Mouse (Mus musculus): ENCODE data around the gene Rap1gap2. TPM values are rescaled to one million over a fixed set of nuclear protein-coding genes. Genes with fewer than 3 reads are reported as not detected.
A peak's percentile ranks its signal among the peaks of the same experiment; 100 is the strongest.

Rap1gap2 gene
- polyA plus RNA-seq, 1 experiment from 2014 or later = 16.9 TPM

DNA sequence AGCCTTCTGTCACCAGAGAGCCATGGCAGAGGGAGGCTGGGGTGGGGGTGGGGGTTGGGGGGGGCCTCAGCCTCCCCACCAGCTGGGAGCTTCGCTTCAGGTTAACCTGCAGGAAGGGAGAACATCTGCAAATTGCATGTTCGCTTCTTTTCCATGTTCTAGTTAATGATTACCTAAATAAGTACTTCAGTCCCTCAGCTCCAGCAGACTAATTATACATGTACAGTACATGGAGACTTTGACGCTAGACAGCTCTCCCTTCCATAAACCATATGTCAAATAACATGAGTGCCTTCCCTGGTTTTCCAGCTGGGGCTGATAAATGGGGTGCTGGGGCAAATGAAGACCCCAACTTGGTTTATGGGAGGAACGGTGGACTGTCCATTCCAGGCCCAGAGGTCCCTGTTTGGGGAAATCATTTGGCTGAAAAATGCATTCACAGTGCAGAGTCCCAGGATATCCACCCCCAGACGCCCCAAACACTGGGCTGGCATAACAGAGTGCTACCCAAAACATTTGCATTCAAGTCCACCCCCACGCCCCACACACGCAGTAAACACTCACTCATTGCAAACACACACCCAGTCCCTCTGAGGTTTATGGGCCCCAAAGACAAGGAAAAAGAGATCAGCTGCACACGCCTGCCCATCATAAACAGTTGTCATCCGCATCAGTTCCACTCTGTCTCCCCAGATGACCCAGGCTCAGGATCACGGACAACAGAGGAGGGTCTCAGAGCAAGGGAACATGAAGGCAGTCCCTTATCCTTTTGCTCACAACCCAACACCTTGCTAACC, 146.3 kb downstream of the Rap1gap2 start:
- WGBS = 70% methylated on average over 10 of the region's 10 CpGs
- no peak overlapping the region for H3K4me2 ChIP-seq
- no peak overlapping the region for H3K27ac ChIP-seq (replicated peaks)
- no peak overlapping the region for H3K9ac ChIP-seq
- no peaks in the 10 kb centered on the region for H3K27me3 ChIP-seq
- H3K36me3 ChIP-seq = no peaks in the 10 kb centered on the region
- no peaks in the 10 kb centered on the region for H3K9me3 ChIP-seq
- ATAC-seq (ENCODE audit: low FRiP score, low read depth) = no peak
- no peak overlapping the region for H3K4me3 ChIP-seq
- peaks cover 25% of the 10 kb centered on the region for H3K4me1 ChIP-seq (replicated peaks)

GRCm38 (mm10) chr11:74462651-74463050, 148.1 kb downstream of the Rap1gap2 start:
- H3K9ac ChIP-seq = no peak overlapping the region
- peaks cover 21% of the 10 kb centered on the region; the same call in 1 of the 2 replicates for H3K4me1 ChIP-seq (replicated peaks)
- no peak for ATAC-seq (ENCODE audit: low FRiP score, low read depth)
- no peak overlapping the region for H3K4me2 ChIP-seq
- no peaks in the 10 kb centered on the region for H3K36me3 ChIP-seq
- no peak overlapping the region for H3K27ac ChIP-seq (replicated peaks)
- no peak overlapping the region for H3K4me3 ChIP-seq
- 37% methylated on average over 2 of the region's 2 CpGs for WGBS
- H3K9me3 ChIP-seq = no peaks in the 10 kb centered on the region
- no peaks in the 10 kb centered on the region for H3K27me3 ChIP-seq

DNA sequence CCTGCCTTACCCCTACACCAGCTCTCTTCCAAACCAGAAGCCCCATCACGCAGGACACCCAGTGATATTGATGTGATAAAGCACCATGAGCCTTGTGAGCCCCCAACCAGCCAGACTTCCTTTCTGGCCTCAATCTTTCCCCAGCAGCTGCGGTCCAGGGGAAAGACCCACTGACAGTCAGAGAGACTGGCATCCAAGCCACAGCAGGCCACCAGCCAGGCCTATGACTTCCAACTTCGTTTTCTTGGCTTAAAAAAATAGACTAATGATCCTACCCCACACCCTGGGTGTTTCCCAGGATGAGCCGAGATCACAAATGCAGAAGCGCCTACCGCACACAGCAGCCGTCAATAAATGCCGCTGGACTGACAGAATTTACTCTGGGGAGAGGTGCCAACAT, 151.1 kb downstream of the Rap1gap2 start:
- H3K9me3 ChIP-seq = no peaks in the 10 kb centered on the region
- 80% methylated on average over 8 of the region's 8 CpGs for WGBS
- no peak overlapping the region for H3K9ac ChIP-seq
- H3K4me3 ChIP-seq = no peak overlapping the region
- no peaks in the 10 kb centered on the region for H3K36me3 ChIP-seq
- no peak for ATAC-seq (ENCODE audit: low FRiP score, low read depth)
- no peak overlapping the region for H3K4me2 ChIP-seq
- H3K4me1 ChIP-seq (replicated peaks) = peaks cover 17% of the 10 kb centered on the region; the same call in 1 of the 2 replicates
- no peak overlapping the region for H3K27ac ChIP-seq (replicated peaks)
- no peaks in the 10 kb centered on the region for H3K27me3 ChIP-seq

GRCm38 (mm10) chr11:74458400-74458799, 152.3 kb downstream of the Rap1gap2 start:
- Histone ChIP-seq H3K27me3 (no peaks in the 10 kb centered on the region), H3K36me3 (no peaks in the 10 kb centered on the region), H3K9me3 (no peaks in the 10 kb centered on the region), H3K9ac (no peak overlapping the region), H3K27ac (replicated peaks) (no peak overlapping the region), H3K4me2 (no peak overlapping the region), H3K4me1 (replicated peaks) (peaks cover 12% of the 10 kb centered on the region; the same call in 1 of the 2 replicates), H3K4me3 (no peak overlapping the region)
- no peak for ATAC-seq (ENCODE audit: low FRiP score, low read depth)
- WGBS = 80% methylated on average over 3 of the region's 3 CpGs

DNA sequence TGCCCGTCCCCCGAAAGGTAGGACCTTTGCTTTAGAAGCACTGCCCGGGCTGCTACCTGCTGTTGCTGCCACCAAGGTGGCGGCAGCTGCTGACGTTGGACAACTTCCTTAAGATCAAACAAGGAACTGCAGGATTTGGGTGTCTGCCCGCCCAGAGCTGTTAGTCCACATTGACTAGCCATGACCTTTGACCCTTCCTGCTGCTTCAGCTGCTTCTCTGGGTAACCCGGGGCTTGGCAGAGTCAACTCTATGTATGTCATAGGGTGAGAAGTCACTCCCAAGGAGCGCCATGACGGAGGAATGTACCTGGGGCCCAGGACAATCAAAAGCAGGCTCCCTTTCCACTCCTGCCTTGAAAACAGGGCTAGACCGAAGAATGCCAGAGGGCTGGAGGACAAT, 153.5 kb downstream of the Rap1gap2 start:
- H3K27me3 ChIP-seq = no peaks in the 10 kb centered on the region
- WGBS = 62% methylated on average over 10 of the region's 10 CpGs

DNA sequence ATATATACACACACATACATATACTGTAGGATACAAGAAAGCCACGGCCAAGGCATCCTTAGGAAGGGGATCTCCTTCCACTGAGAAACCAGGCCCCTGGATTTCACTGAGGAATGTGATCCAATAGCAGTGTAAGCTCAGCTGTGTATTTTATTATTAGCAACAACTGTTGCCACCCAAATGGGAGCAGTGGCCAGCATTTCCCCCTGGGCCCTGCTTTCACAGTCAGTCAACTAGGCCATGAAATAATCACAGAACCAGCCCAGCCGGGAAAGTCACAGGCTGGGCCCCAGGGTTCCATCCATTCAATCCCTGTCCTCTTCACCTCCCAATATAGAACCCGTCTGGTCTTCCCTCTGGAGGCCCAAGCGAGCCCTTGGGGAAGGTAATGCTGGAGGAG, 162.2 kb downstream of the Rap1gap2 start:
- 59% methylated on average over 4 of the region's 4 CpGs for WGBS
- Histone ChIP-seq H3K4me3 (no peak overlapping the region), H3K27ac (replicated peaks) (no peak overlapping the region), H3K9ac (no peak overlapping the region), H3K9me3 (peaks cover 5% of the 10 kb centered on the region; the same call in 1 of the 2 replicates), H3K27me3 (no peaks in the 10 kb centered on the region), H3K36me3 (no peaks in the 10 kb centered on the region), H3K4me2 (no peak overlapping the region), H3K4me1 (replicated peaks) (no peaks in the 10 kb centered on the region; the same call in 1 of the 2 replicates)
- ATAC-seq (ENCODE audit: low FRiP score, low read depth) = no peak

More for the DNA sequence above, 153.5 kb downstream of the Rap1gap2 start:
- Histone ChIP-seq H3K4me1 (replicated peaks) (peaks cover 6% of the 10 kb centered on the region; the same call in 1 of the 2 replicates), H3K27ac (replicated peaks) (no peak overlapping the region), H3K36me3 (no peaks in the 10 kb centered on the region), H3K9ac (no peak overlapping the region), H3K4me3 (no peak overlapping the region), H3K9me3 (no peaks in the 10 kb centered on the region), H3K4me2 (no peak overlapping the region)
- ATAC-seq (ENCODE audit: low FRiP score, low read depth) = no peak

DNA sequence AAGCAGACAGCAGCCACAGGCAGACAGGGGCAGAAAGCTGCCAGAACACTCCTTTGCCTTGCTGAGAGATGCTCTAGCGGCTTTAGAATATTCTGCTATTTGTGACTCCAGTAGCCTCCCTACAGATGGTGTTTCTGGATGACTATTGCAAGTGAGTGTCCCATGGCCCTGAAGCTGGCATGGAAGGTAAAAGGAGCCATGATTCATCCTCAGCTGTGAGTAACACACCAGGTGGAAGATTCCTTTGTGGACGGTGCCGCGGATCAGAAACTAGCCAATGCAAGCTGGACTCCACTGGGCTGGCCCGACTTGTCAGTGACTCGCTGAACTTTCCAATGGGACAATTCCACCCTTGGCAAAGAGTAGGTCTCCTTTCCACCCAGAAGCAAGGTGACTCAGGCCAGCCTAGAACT, 162.7 kb downstream of the Rap1gap2 start:
- no peak overlapping the region for H3K9ac ChIP-seq
- no peak overlapping the region for H3K4me3 ChIP-seq
- peaks cover 5% of the 10 kb centered on the region; the same call in 1 of the 2 replicates for H3K9me3 ChIP-seq
- no peaks in the 10 kb centered on the region for H3K27me3 ChIP-seq
- H3K36me3 ChIP-seq = no peaks in the 10 kb centered on the region
- H3K4me1 ChIP-seq (replicated peaks) = no peaks in the 10 kb centered on the region
- no peak overlapping the region for H3K4me2 ChIP-seq
- H3K27ac ChIP-seq (replicated peaks) = no peak overlapping the region
- WGBS = 92% methylated on average over 6 of the region's 6 CpGs
- ATAC-seq (ENCODE audit: low FRiP score, low read depth) = no peak

- Histone ChIP-seq H3K36me3 (no peaks in the 10 kb centered on the region), H3K27ac (replicated peaks) (no peak overlapping the region), H3K9me3 (peaks cover 5% of the 10 kb centered on the region; the same call in 1 of the 2 replicates), H3K27me3 (no peaks in the 10 kb centered on the region), H3K9ac (no peak overlapping the region), H3K4me1 (replicated peaks) (no peaks in the 10 kb centered on the region), H3K4me2 (no peak overlapping the region), H3K4me3 (no peak overlapping the region)
- no peak for ATAC-seq (ENCODE audit: low FRiP score, low read depth)
- WGBS = 90% methylated on average over 3 of the region's 3 CpGs
Measured at GRCm38 (mm10) chr11:74445591-74445990, 165.1 kb downstream of the Rap1gap2 start.

DNA sequence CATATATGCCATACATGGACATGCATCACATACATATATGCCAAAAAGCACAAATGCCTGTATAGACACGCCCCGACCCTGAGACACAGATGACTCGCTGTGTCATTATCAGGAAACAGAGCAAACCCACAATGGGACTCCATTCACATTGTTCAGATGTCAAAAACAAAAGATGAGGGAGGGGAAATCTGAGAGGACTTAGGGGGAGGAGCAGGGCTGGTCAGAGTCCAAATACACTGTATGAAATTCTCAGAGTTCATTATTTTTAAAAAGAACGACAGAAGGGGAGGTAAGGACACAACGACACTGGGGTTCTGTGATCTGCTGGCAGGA, 166.8 kb downstream of the Rap1gap2 start:
- Histone ChIP-seq H3K36me3 (no peaks in the 10 kb centered on the region), H3K9ac (no peak overlapping the region), H3K4me3 (no peak overlapping the region), H3K27me3 (no peaks in the 10 kb centered on the region), H3K4me1 (replicated peaks) (no peaks in the 10 kb centered on the region), H3K27ac (replicated peaks) (no peak overlapping the region), H3K9me3 (peaks cover 5% of the 10 kb centered on the region; the same call in 1 of the 2 replicates), H3K4me2 (no peak overlapping the region)
- ATAC-seq (ENCODE audit: low FRiP score, low read depth) = no peak
- 83% methylated on average over 5 of the region's 5 CpGs for WGBS

GRCm38 (mm10) chr11:74443147-74443923, 167.4 kb downstream of the Rap1gap2 start:
- Histone ChIP-seq H3K27ac (replicated peaks) (no peak overlapping the region), H3K4me3 (no peak overlapping the region), H3K9ac (no peak overlapping the region), H3K4me1 (replicated peaks) (no peaks in the 10 kb centered on the region), H3K4me2 (no peak overlapping the region), H3K9me3 (peaks cover 5% of the 10 kb centered on the region; the same call in 1 of the 2 replicates), H3K27me3 (no peaks in the 10 kb centered on the region), H3K36me3 (no peaks in the 10 kb centered on the region)
- ATAC-seq (ENCODE audit: low FRiP score, low read depth) = no peak
- WGBS = 87% methylated on average over 6 of the region's 6 CpGs

DNA sequence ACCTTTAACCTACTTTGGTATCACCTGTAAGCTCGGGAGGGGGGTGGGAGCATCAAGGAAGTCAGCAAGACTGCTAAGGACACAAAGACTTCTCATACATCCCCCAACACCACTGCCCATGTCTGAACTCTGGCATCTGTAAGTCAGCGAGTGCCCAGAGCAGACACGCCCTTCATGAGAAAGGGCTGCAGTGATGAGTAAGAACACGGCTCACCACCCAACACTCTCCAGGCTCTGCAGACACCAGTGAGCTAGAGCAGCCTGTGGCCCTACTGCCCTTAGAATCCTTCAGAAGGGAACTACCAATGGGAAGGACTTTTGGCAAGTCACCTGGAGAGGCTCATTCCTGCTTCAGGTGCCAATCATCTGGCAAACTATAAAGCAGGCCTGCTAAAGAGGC, 168.3 kb downstream of the Rap1gap2 start:
- peaks cover 5% of the 10 kb centered on the region; the same call in 1 of the 2 replicates for H3K9me3 ChIP-seq
- H3K27me3 ChIP-seq = no peaks in the 10 kb centered on the region
- H3K9ac ChIP-seq = no peak overlapping the region
- 85% methylated on average over 4 of the region's 4 CpGs for WGBS
- H3K4me3 ChIP-seq = no peak overlapping the region
- ATAC-seq (ENCODE audit: low FRiP score, low read depth) = no peak
- no peak overlapping the region for H3K27ac ChIP-seq (replicated peaks)
- H3K36me3 ChIP-seq = no peaks in the 10 kb centered on the region
- H3K4me1 ChIP-seq (replicated peaks) = no peaks in the 10 kb centered on the region
- H3K4me2 ChIP-seq = no peak overlapping the region

DNA sequence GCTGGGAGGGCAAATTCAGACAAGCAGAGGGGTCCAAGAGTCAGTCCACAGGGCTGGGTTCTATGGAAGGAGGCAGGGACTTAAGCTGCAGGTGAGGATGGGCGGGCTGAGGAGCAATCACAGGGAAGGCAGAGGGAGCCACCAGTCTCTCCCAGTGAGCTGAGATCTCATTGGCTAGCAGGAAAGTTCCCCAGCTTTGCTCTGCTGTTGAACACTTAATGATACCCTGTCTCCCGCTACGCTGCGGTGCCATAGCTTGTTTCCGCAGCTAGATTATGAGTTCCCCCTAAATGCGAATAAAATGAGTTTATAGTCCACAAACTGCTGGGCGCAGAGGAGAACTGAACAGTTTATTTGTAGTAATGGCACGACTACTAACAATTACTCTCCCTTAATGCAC, 170.6 kb downstream of the Rap1gap2 start:
- no peak overlapping the region for H3K9ac ChIP-seq
- no peaks in the 10 kb centered on the region for H3K4me1 ChIP-seq (replicated peaks)
- no peak overlapping the region for H3K4me2 ChIP-seq
- H3K27ac ChIP-seq (replicated peaks) = peak overlapping the region; percentile 31; the same call in 1 of the 2 replicates
- no peaks in the 10 kb centered on the region for H3K36me3 ChIP-seq
- ATAC-seq (ENCODE audit: low FRiP score, low read depth) = 0 out of 2 replicates have a peak, but pooled peaks have one; percentile 27
- no peaks in the 10 kb centered on the region for H3K27me3 ChIP-seq
- 72% methylated on average over 8 of the region's 8 CpGs for WGBS
- no peak overlapping the region for H3K4me3 ChIP-seq
- H3K9me3 ChIP-seq = peaks cover 5% of the 10 kb centered on the region; the same call in 1 of the 2 replicates
